Mouse (Mus musculus) liver, postnatal 0 days (tissue): ENCODE data around the gene Fam117a. TPM values are rescaled to one million over a fixed set of nuclear protein-coding genes. Genes with fewer than 3 reads are reported as not detected.

Experiments used
- ATAC-seq: fragments of 200-750 bp; cut with Nextera tagmentation; 2 replicates; pipeline ENCODE4 v1.8.0; 2017; ENCODE audit warnings: mild to moderate bottlenecking, moderate library complexity
- DNase-seq: peaks from one replicate; pipeline ENCODE4 v3.0.0-alpha.2; 2016
- H3K27ac ChIP-seq: fragments of 300-500 bp; sonication (generic); 2 replicates; pipeline ENCODE4 v1.5.1; 2014; ENCODE audit warnings: antibody characterized with exemption, moderate library complexity, mild to moderate bottlenecking, low read depth
- H3K27me3 ChIP-seq: fragments of 300-500 bp; sonication (generic); 2 replicates; pipeline ENCODE4 v1.6.1; 2014; ENCODE audit warnings: low read length, control low read depth, mixed read lengths; ENCODE audit not compliant: insufficient read depth
- H3K36me3 ChIP-seq: fragments of 300-500 bp; sonication (generic); replicated peaks from 2 replicates; pipeline ENCODE4 v1.6.1; 2014; ENCODE audit warnings: mild to moderate bottlenecking, control low read depth, low read length, moderate library complexity, mixed read lengths; ENCODE audit not compliant: insufficient read depth
- H3K4me1 ChIP-seq: fragments of 300-500 bp; sonication (generic); 2 replicates; pipeline ENCODE4 v1.6.1; 2014; ENCODE audit warnings: antibody characterized with exemption, mild to moderate bottlenecking, control low read depth; ENCODE audit not compliant: insufficient read depth
- H3K4me2 ChIP-seq: fragments of 300-500 bp; sonication (generic); 2 replicates; pipeline ENCODE4 v1.6.1; 2014; ENCODE audit warnings: low read depth, mild to moderate bottlenecking, low read length, moderate library complexity, mixed read lengths
- H3K4me3 ChIP-seq: fragments of 300-500 bp; sonication (generic); 2 replicates; pipeline ENCODE4 v1.5.1; 2014; ENCODE audit warnings: low read depth, low read length
- H3K9ac ChIP-seq: fragments of 300-500 bp; sonication (generic); replicated peaks from 2 replicates; pipeline ENCODE4 v1.6.1; 2014; ENCODE audit warnings: mild to moderate bottlenecking, moderate library complexity
- H3K9me3 ChIP-seq: fragments of 300-500 bp; sonication (generic); 2 replicates; pipeline ENCODE4 v1.6.1; 2016; ENCODE audit warnings: mild to moderate bottlenecking, control low read depth, low read length, mixed read lengths
- CTCF ChIP-seq: sonication (generic); IDR thresholded peaks from 2 replicates; pipeline ENCODE4 v1.5.1; 2016; ENCODE audit warnings: antibody characterized with exemption, low read depth
- EP300 ChIP-seq: IDR thresholded peaks from 2 replicates; pipeline ENCODE4 v1.6.1; 2016; ENCODE audit warnings: antibody characterized with exemption, low read depth, mild to moderate bottlenecking
- WGBS: fragments of 180-500 bp; shearing (Covaris S2); extraction: QIAGEN DNeasy Blood & Tissue Kit; methylation state at CpG from one replicate; pipeline ENCODE4 v1.1.7; 2014; ENCODE audit not compliant: insufficient replicate concordance; 5-methylcytosine and 5-hydroxymethylcytosine counted together
- polyA plus RNA-seq: library from polyadenylated mRNA; unstranded; fragments of >200 nt; fragmentation: Nextera tagmentation; extraction: Ambion mirVana; gene quantifications from 2 replicates; pipeline ENCODE4 v1.2.1, GENCODE M21; 2015

Gene Fam117a
- polyA plus RNA-seq, 1 experiment from 2014 or later, result 60.1 TPM

- H3K27ac ChIP-seq, result peak overlapping the region; percentile 88
- no peaks in the 10 kb centered on the region for H3K9me3 ChIP-seq
- WGBS, result 43% methylated on average over 5 of the region's 5 CpGs
- no peaks in the 10 kb centered on the region for H3K27me3 ChIP-seq
- no peak overlapping the region for H3K9ac ChIP-seq
- H3K36me3 ChIP-seq, result no peaks in the 10 kb centered on the region; the same call in 1 of the 2 replicates
- no peak; the same call in 1 of the 2 replicates for TF ChIP-seq CTCF
- TF ChIP-seq EP300, result no peak
- H3K4me2 ChIP-seq, result peak overlapping the region; percentile 56
- peaks cover 46% of the 10 kb centered on the region for H3K4me1 ChIP-seq
- ATAC-seq, result no peak
- no peak overlapping the region for H3K4me3 ChIP-seq
- DNase-seq, result no peak
Observed at GRCm38 (mm10) chr11:95334448-95335060, 2.3 kb upstream of the Fam117a start.

- ATAC-seq (peak; percentile 27), DNase-seq (peak; percentile 77)
- peaks cover 48% of the 10 kb centered on the region for H3K4me1 ChIP-seq
- H3K9me3 ChIP-seq, result no peaks in the 10 kb centered on the region
- peak overlapping the region; percentile 84 for H3K9ac ChIP-seq
- TF ChIP-seq EP300 (no peak), CTCF (no peak)
- H3K4me2 ChIP-seq, result peak overlapping the region; percentile 74
- H3K27ac ChIP-seq, result peak overlapping the region; percentile 97
- WGBS, result under 1% methylated on average over 42 of the region's 50 CpGs
- no peaks in the 10 kb centered on the region for H3K27me3 ChIP-seq
- H3K36me3 ChIP-seq, result peaks cover 7% of the 10 kb centered on the region; the same call in 1 of the 2 replicates
- peak overlapping the region; percentile 89 for H3K4me3 ChIP-seq
Observed at GRCm38 (mm10) chr11:95337129-95337813, 453 bp downstream of the Fam117a start.

GRCm38 (mm10) chr11:95337846-95338342 is 1.1 kb downstream of the Fam117a start:
- ATAC-seq (no peak), DNase-seq (no peak)
- Histone ChIP-seq H3K4me3 (peak overlapping the region; percentile 89), H3K27me3 (no peaks in the 10 kb centered on the region), H3K4me1 (peaks cover 50% of the 10 kb centered on the region), H3K9me3 (no peaks in the 10 kb centered on the region), H3K4me2 (peak overlapping the region; percentile 74), H3K36me3 (peaks cover 12% of the 10 kb centered on the region), H3K9ac (peak overlapping the region; percentile 84), H3K27ac (peak overlapping the region; percentile 97)
- TF ChIP-seq CTCF, result no peak
- TF ChIP-seq EP300, result no peak
- WGBS, result 12% methylated on average over 9 of the region's 9 CpGs

GRCm38 (mm10) chr11:95339471-95340021 is 2.7 kb downstream of the Fam117a start:
- H3K27me3 ChIP-seq, result no peaks in the 10 kb centered on the region
- peak; percentile 52 for ATAC-seq
- peaks cover 54% of the 10 kb centered on the region for H3K4me1 ChIP-seq
- peaks cover 27% of the 10 kb centered on the region for H3K36me3 ChIP-seq
- no peaks in the 10 kb centered on the region for H3K9me3 ChIP-seq
- H3K9ac ChIP-seq, result peak overlapping the region; percentile 84
- WGBS, result 24% methylated on average over 14 of the region's 14 CpGs
- H3K4me3 ChIP-seq, result peak overlapping the region; percentile 89
- TF ChIP-seq EP300 (peak; percentile 98), CTCF (no peak)
- H3K4me2 ChIP-seq, result peak overlapping the region; percentile 74
- peak overlapping the region; percentile 97 for H3K27ac ChIP-seq
- DNase-seq, result peak; percentile 77

- no peak for TF ChIP-seq CTCF
- TF ChIP-seq EP300, result no peak
- no peaks in the 10 kb centered on the region for H3K27me3 ChIP-seq
- H3K4me3 ChIP-seq, result peak overlapping the region; percentile 89
- DNase-seq (peak; percentile 8), ATAC-seq (no peak)
- peaks cover 32% of the 10 kb centered on the region for H3K36me3 ChIP-seq
- H3K9ac ChIP-seq, result peak overlapping the region; percentile 84
- peaks cover 54% of the 10 kb centered on the region for H3K4me1 ChIP-seq
- peak overlapping the region; percentile 74 for H3K4me2 ChIP-seq
- WGBS, result 52% methylated on average over 1 of the region's 1 CpGs
- peak overlapping the region; percentile 97 for H3K27ac ChIP-seq
- H3K9me3 ChIP-seq, result no peaks in the 10 kb centered on the region
Observed at GRCm38 (mm10) chr11:95340259-95340658, 3.4 kb downstream of the Fam117a start.

GRCm38 (mm10) chr11:95340664-95341063 is 3.8 kb downstream of the Fam117a start:
- DNase-seq (peak; percentile 41), ATAC-seq (no peak)
- Histone ChIP-seq H3K36me3 (peaks cover 36% of the 10 kb centered on the region), H3K9ac (peak overlapping the region; percentile 84), H3K27me3 (no peaks in the 10 kb centered on the region), H3K4me3 (peak overlapping the region; percentile 89), H3K27ac (peak overlapping the region; percentile 97), H3K4me1 (peaks cover 50% of the 10 kb centered on the region), H3K4me2 (peak overlapping the region; percentile 74), H3K9me3 (no peaks in the 10 kb centered on the region)
- WGBS, result 38% methylated on average over 5 of the region's 5 CpGs
- no peak for TF ChIP-seq CTCF
- TF ChIP-seq EP300, result no peak
